Mouse (Mus musculus) embryonic fibroblast, embryonic 13.5 days (primary cell): ENCODE data around the gene Helz2.

Source experiments
- CTCF ChIP-seq: IDR thresholded peaks from 2 replicates; pipeline ENCODE4 v1.5.1; 2011; ENCODE audit warnings: mild to moderate bottlenecking, control low read depth, low read length, moderate library complexity, borderline replicate concordance; ENCODE audit not compliant: insufficient read depth
- POLR2A ChIP-seq: IDR thresholded peaks from 2 replicates; pipeline ENCODE4 v1.6.1; 2011; ENCODE audit warnings: low read depth, mild to moderate bottlenecking, control low read depth, low read length, moderate library complexity

DNA sequence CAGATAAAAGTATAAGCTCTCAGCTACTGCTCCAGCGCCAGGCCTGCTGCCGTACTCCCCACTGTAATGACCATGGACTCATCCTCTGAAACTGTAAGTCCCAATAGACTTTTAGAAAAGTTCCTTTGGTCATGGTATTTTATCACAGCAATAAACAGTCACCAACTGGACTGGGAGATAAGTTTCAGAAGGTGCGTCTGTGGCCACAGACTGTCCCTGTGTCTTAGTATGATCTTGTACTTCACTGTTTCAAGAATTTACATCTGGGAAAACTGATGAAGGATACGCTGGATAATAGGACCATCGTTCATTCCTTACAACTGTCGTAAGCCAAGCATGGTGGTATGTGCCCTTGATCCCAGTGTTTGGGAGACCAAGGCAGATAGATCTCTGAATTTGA lies 25.8 kb downstream of the Helz2 start:
- TF ChIP-seq CTCF: no peak
- no peak for TF ChIP-seq POLR2A
